Mouse (Mus musculus) common myeloid progenitor, adult 5-6 weeks (primary cell): ENCODE data around the gene Mindy4. TPM values are rescaled to one million over a fixed set of nuclear protein-coding genes. Genes with fewer than 3 reads are reported as not detected.

Experiments used
- ATAC-seq: replicated peaks from 2 replicates; pipeline ENCODE4 v1.8.0; 2016; ENCODE audit warnings: low read depth, mild to moderate bottlenecking, moderate TSS enrichment, inconsistent platforms; ENCODE audit not compliant: poor library complexity, severe bottlenecking
- total RNA-seq: library from RNA; stranded (forward); fragments of 200-1000, 187-1606 nt; gene quantifications from 2 replicates; pipeline ENCODE4 v1.2.3, GENCODE M21; 2017

Mindy4 gene
- total RNA-seq, 1 experiment from 2014 or later: 11.5 TPM

GRCm38 (mm10) chr6:55250809-55251208 lies 47.6 kb downstream of the Mindy4 start:
- ATAC-seq: no peak

- ATAC-seq: no peak
Observed at GRCm38 (mm10) chr6:55251596-55251995, 48.4 kb downstream of the Mindy4 start.

GRCm38 (mm10) chr6:55252731-55253247 lies 49.6 kb downstream of the Mindy4 start:
- no peak for ATAC-seq

- ATAC-seq: peak; percentile 53
Observed at GRCm38 (mm10) chr6:55256500-55257191, 53.5 kb downstream of the Mindy4 start.

- peak; percentile 27; the same call in 1 of the 2 replicates for ATAC-seq
Observed at GRCm38 (mm10) chr6:55257246-55257645, 54.1 kb downstream of the Mindy4 start.

DNA sequence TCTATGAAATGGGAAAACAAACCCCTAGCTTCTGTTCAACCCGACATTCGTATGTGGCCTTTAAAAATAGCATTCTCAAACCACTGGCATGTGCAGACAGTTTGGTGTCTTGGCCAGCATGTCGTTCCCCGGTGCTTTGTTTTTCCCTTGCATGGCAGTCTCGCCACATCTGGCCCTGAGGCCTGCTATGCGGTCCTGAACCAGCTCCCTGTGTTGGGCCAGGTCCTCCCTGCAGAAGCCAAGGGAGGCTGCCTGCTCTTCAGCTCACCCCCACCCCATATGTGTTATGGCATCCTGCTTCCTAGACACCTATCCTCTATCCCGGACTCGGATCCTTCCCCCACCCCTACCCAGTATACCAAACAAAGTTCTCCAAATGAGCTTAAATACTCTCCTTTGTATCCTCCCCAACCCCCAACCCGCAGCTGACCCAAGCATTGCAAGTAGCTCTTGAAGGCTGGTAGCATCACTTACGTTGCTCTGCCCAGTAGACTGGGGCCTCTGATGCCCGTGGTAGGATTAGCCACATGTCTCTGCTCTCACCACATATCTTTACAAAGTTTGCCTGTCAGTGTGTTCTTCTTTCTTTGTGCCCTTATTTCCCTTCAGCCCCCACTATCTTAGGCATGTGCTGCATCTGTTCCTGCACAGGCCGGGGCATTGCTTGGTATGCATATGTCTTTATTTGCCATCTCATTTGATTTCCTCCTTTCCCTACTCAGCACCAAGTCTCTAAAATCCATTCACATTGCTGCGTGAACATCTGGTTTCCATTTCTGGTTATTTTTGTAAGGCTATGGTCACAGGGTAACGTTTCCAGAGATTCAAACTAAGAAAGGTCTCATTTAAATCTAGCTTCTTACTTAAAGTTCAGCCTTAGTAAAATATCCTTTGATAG lies 55.5 kb downstream of the Mindy4 start:
- ATAC-seq: no peak

- no peak for ATAC-seq
Observed at GRCm38 (mm10) chr6:55262161-55262560, 59.0 kb downstream of the Mindy4 start.

DNA sequence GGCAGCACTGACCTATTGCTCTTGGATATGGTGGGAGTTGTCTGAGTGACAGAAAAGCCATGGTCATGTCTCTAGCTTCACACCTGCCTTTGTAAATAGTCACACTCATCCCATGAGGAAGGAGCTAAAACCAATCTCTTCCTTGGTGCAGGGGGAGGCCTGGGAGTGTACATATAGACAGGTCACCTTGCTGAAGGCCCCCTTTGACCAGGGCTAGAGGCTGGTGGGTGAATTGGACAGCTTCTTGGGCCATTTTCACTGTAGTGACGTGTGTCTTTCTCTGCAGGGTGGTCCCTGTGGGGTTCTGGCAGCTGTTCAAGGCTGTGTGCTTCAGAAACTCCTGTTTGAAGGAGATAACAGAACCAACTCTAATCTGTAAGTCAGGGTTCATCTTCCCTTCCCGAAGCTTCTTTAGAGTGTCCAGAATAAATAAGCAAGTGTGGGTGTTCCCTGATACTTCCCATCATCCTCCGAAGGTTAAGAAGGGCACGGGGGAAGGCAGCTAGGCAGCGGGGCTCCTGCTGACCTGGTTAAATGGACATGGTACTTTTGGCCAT lies 60.4 kb downstream of the Mindy4 start:
- ATAC-seq: peak; percentile 45

DNA sequence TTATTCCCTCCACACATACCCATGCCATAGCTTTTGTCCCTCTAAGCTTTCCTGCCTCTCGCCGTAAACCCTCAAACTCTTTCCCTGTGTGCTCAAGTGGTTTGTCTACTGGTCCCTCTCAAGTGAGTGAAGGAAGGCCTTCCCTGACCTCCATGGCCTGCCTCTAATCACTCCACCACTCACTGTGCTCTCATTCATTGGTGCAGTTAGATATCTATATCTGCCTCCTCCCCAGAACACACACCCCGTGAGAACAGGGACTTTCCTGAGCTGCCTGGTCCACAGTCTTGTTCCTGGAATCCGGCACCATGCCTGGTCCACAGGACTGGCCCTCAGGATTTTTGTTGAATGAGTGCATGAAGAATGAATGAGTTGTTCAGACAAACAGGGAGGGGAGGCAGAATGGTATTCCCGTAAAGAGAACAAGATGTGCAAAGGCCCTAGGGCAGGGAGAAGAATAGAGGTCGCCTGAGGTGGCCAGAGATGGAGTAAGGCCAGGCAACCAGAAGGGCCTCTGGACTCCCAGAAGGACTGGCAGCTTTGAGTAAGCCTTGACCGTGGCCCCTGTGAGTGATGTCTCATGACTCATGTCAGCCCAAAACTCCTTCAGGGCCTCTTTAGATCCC lies 61.7 kb downstream of the Mindy4 start:
- no peak for ATAC-seq

- ATAC-seq: no peak
Observed at GRCm38 (mm10) chr6:55272952-55273351, 69.8 kb downstream of the Mindy4 start.

DNA sequence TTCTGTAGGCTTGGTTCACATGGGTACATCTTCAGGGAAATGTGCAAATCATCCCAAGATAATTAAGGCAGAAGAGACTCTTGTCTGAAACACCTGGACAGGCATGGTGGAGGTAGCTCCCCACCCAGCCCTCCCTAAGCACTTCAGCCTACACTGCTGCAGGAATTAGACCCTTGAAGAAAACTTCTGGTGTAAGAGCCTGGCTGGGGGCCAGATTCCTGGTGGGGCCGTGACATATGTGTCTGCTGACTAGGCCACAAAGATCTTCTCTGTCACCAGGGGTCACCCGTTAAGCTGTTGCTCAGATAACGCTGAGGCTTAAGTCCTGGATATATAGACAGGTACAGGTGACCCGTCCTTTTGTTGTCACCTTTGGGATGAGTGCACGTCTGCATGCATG lies 70.3 kb downstream of the Mindy4 start:
- no peak for ATAC-seq

DNA sequence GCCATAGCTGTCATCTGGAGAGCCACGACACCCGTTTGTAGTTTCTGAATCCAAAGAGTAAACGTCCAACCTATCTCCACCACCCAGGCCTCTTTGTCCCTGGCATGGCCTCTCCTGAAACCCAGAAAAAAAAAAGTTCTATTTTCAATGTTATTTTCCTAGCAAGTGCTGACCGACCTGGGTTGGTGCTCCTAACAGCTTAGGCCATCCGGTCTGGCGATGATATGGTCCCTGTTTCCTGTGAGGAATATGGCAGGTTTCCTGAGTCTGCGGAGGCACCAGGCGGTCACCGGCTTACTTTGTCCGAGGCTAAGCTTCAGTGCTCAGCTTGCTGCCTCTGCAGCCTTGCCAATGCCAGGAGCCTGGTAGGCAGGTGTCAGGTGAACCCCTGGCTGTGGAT lies 71.8 kb downstream of the Mindy4 start:
- no peak for ATAC-seq

DNA sequence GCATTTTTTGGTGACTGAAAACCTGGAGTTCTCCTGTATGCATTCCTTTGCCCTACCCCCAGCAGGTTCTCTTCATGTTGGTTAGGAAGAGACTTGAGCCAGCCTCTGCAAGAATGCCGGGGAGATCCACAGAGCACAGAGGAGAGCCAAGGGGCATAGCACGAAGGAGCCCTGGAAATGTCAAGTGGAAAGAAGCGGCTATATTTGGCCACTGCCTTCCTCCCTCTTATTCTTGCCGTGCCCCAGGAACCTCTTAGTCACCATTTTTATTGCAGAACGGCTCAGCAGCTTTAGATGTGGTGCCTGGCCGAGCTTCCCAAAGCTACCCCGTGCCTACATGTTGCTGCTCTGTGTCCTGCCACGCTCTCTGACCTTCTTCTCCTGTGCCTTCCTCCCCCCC lies 72.6 kb downstream of the Mindy4 start:
- no peak for ATAC-seq

DNA sequence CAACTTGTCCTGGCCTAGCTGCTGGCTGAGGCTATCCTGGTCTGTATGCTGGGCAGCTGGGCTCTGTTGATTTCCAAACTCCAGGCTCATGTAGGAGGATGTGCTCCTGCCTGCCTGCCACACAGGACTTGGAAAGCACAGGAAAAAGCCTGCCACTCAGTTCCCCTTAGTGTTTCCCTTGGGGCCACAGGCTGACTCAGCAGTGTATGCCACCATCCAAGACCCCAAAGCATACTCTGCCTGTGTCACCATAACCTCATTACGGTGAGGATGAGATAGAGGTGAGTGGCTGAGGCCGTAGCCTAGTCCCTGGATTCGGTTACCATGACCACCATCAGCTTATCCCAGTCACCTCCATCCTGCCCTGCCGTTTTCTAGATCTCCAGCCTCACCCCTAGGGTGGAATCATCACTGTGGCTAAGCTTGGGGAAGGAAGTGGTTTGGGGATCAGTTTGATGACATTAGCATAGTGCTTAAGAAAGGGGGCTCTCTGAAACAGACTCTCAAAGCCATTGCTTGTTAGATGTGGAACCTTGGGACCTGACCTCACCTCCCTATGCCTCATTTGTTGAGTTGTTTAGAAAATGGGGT lies 73.6 kb downstream of the Mindy4 start:
- ATAC-seq: peak; percentile 85

DNA sequence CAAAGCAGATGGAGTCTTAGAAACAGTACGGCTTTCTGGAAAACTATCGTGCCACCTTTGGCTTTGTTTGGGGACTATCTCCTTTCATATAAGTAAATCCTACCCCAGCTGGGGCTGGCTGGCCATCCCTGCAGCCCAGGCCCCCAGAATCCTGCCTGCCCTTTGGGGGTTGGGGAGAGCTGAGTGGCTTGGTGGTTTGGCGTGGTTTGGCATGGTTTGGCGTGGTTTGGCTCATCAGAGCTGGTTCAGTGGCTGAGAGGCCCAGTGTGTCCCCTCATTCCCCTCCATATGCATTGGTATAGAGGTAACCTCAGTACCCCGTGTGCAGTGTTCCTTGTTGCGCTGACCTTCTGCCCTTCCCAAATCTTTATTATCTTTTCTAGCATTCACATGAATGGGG lies 74.9 kb downstream of the Mindy4 start:
- no peak for ATAC-seq

DNA sequence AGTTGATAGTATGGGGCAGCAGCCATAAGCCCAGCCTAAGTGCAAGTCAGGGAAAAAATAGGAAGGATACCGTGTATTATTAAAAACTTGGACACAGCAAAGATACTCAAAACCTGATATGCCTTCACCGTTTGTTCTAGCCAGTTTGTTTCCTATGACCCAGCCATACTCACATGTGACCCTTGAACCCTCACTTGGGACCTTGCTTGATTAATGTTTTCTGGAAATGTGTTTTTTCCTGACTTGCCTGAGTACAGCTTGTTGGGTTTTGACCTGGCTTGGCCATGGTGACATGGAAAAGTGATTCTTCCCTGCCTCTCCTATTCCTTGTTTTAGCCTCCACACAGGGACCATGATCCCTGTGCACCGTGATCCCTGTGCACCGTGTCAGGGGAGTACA lies 75.3 kb downstream of the Mindy4 start:
- ATAC-seq: no peak

GRCm38 (mm10) chr6:55280979-55281378 lies 77.8 kb downstream of the Mindy4 start:
- ATAC-seq: no peak

DNA sequence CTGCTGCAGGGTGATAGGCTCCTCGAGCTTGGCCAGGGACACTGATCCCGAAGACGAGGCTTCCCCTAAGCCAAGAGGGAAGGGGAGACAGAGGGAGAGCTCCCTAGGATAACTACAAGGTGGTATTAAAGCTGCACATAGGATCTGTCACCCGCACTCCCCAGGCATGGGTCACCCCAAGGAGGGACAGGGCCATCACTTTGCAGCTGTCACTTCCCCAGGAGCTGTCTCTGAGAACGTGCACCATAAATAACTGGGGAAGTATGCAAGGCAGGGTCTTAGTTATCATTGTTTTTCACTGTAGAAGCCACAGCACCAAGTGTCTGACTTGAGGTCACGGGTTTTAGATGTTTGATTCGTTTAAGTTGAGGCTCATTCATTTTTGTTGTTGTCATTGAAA lies 78.5 kb downstream of the Mindy4 start:
- ATAC-seq: no peak

DNA sequence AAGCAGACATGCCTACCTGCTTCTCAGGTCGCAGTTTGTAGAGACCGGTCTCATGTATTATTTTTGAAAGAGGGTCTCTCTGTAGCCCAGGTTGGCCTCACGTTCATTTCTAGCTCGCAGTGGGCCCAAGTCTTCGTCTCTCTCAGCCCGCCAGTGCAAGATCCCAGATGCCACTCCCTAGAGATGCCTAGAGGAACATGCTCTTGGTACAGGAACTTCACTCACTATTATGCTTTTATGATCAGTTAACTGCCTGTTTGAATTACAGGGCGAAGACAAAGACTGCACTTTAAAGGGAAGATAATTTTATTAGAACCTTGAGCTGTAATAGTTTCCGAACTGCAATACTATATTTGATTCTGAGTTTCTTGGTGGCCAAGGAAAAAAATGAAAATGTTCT lies 79.2 kb downstream of the Mindy4 start:
- no peak for ATAC-seq

- ATAC-seq: no peak
Observed at GRCm38 (mm10) chr6:55285218-55285617, 82.0 kb downstream of the Mindy4 start.
